Mouse (Mus musculus) retina, embryonic 14.5 days (tissue): ENCODE results near the gene Ndufb8.

Experiments
- DNase-seq: peaks from one replicate; pipeline ENCODE4 v3.0.0-alpha.2; 2015; ENCODE audit warnings: low spot score

Gene Ndufb8

GRCm38 (mm10) chr19:44554861-44555590 lies at the start of gene Ndufb8:
Gene Ndufb8, minus strand, starts transcription at chr19:44555440.
- peak; percentile 94 for DNase-seq

- no peak for DNase-seq
These were observed 38.9 kb upstream of the Ndufb8 start for GRCm38 (mm10) chr19:44594180-44594579.

- DNase-seq: no peak
These were observed 36.4 kb upstream of the Ndufb8 start for GRCm38 (mm10) chr19:44591638-44592037.

- DNase-seq: no peak
These were observed 35.8 kb upstream of the Ndufb8 start for GRCm38 (mm10) chr19:44590992-44591391.

- no peak for DNase-seq
These were observed 34.5 kb upstream of the Ndufb8 start for GRCm38 (mm10) chr19:44589591-44590223.

GRCm38 (mm10) chr19:44588036-44588435 lies 32.8 kb upstream of the Ndufb8 start:
- DNase-seq: no peak

GRCm38 (mm10) chr19:44582638-44583309 lies 27.5 kb upstream of the Ndufb8 start:
- DNase-seq: peak; percentile 98

- no peak for DNase-seq
These were observed 26.9 kb upstream of the Ndufb8 start for GRCm38 (mm10) chr19:44582103-44582502.

- no peak for DNase-seq
These were observed 22.8 kb upstream of the Ndufb8 start for GRCm38 (mm10) chr19:44578038-44578437.

GRCm38 (mm10) chr19:44576275-44576674 lies 21.0 kb upstream of the Ndufb8 start:
- DNase-seq: no peak

GRCm38 (mm10) chr19:44567763-44568162 lies 12.5 kb upstream of the Ndufb8 start:
- no peak for DNase-seq

GRCm38 (mm10) chr19:44564006-44564405 lies 8.8 kb upstream of the Ndufb8 start:
- DNase-seq: no peak

GRCm38 (mm10) chr19:44562652-44563206 lies 7.5 kb upstream of the Ndufb8 start, which contains the start of gene Hif1an:
Gene Hif1an, plus strand, starts transcription at chr19:44562850.
- peak; percentile 99 for DNase-seq

- DNase-seq: no peak
These were observed 765 bp downstream of the Ndufb8 start for GRCm38 (mm10) chr19:44554490-44554860.

GRCm38 (mm10) chr19:44553286-44553685 lies 2.0 kb downstream of the Ndufb8 start:
- no peak for DNase-seq

- DNase-seq: no peak
These were observed 2.5 kb downstream of the Ndufb8 start, which contains the start of gene Gm20538 for GRCm38 (mm10) chr19:44552731-44553130. Gene Gm20538, minus strand, starts transcription at chr19:44552831.

GRCm38 (mm10) chr19:44545321-44546041 lies 9.8 kb downstream of the Ndufb8 start, which contains the start of gene Sec31b:
Gene Sec31b, minus strand, starts transcription at chr19:44545864.
- peak; percentile 58 for DNase-seq

- DNase-seq: peak; percentile 95
These were observed 10.5 kb downstream of the Ndufb8 start for GRCm38 (mm10) chr19:44544775-44545174.

GRCm38 (mm10) chr19:44544372-44544771 lies 10.9 kb downstream of the Ndufb8 start:
- DNase-seq: no peak

GRCm38 (mm10) chr19:44542694-44543178 lies 12.5 kb downstream of the Ndufb8 start:
- no peak for DNase-seq

- no peak for DNase-seq
These were observed 17.8 kb downstream of the Ndufb8 start for GRCm38 (mm10) chr19:44537416-44537815.

- DNase-seq: peak; percentile 72
These were observed 19.9 kb downstream of the Ndufb8 start for GRCm38 (mm10) chr19:44535376-44535775.
